Mouse (Mus musculus) kidney, embryonic 14.5 days (tissue): ENCODE measurements around the gene AC124108.1. TPM values are rescaled to one million over a fixed set of nuclear protein-coding genes. Genes with fewer than 3 reads are reported as not detected.

Experiments used
- ATAC-seq: fragments of 200-750 bp; cut with Nextera tagmentation; 2 replicates; pipeline ENCODE4 v1.8.0; 2017; ENCODE audit warnings: moderate number of reproducible peaks, mild to moderate bottlenecking, moderate TSS enrichment, moderate library complexity; ENCODE audit not compliant: low FRiP score, low TSS enrichment
- H3K27ac ChIP-seq: fragments of 300-500 bp; sonication (generic); 2 replicates; pipeline ENCODE4 v1.5.1; 2014; ENCODE audit warnings: low read depth, mild to moderate bottlenecking, low read length, moderate library complexity, mixed read lengths
- H3K27me3 ChIP-seq: fragments of 300-500 bp; sonication (generic); 2 replicates; pipeline ENCODE4 v1.6.1; 2014; ENCODE audit warnings: mild to moderate bottlenecking, low read length; ENCODE audit not compliant: control insufficient read depth, insufficient read depth
- H3K36me3 ChIP-seq: fragments of 300-500 bp; sonication (generic); 2 replicates; pipeline ENCODE4 v1.6.1; 2014; ENCODE audit warnings: low read length, mixed read lengths; ENCODE audit not compliant: control insufficient read depth, insufficient read depth
- H3K4me1 ChIP-seq: fragments of 300-500 bp; sonication (generic); 2 replicates; pipeline ENCODE4 v1.6.1; 2014; ENCODE audit warnings: low read length, mixed read lengths; ENCODE audit not compliant: control insufficient read depth, insufficient read depth
- H3K4me2 ChIP-seq: fragments of 300-500 bp; sonication (generic); replicated peaks from 2 replicates; pipeline ENCODE4 v1.6.1; 2014; ENCODE audit warnings: low read depth, mild to moderate bottlenecking, low read length
- H3K4me3 ChIP-seq: fragments of 300-500 bp; sonication (generic); 2 replicates; pipeline ENCODE4 v1.5.1; 2014; ENCODE audit warnings: mild to moderate bottlenecking, low read length
- H3K9ac ChIP-seq: fragments of 300-500 bp; sonication (generic); 2 replicates; pipeline ENCODE4 v1.6.1; 2014; ENCODE audit warnings: low read depth, mild to moderate bottlenecking, low read length, moderate library complexity
- H3K9me3 ChIP-seq: fragments of 300-500 bp; sonication (generic); 2 replicates; pipeline ENCODE4 v1.6.1; 2016; ENCODE audit warnings: low read length; ENCODE audit not compliant: control insufficient read depth
- WGBS: fragments of 180-500 bp; shearing (Covaris S2); extraction: QIAGEN DNeasy Blood & Tissue Kit; methylation state at CpG from one replicate; pipeline ENCODE4 v1.1.7; 2014; 5-methylcytosine and 5-hydroxymethylcytosine counted together
- polyA plus RNA-seq: library from polyadenylated mRNA; unstranded; fragments of >200 nt; fragmentation: Nextera tagmentation; extraction: Ambion mirVana; gene quantifications from 2 replicates; pipeline ENCODE4 v1.2.1, GENCODE M21; 2014

Gene AC124108.1
- polyA plus RNA-seq, 1 experiment from 2014 or later: 0.05 TPM

DNA sequence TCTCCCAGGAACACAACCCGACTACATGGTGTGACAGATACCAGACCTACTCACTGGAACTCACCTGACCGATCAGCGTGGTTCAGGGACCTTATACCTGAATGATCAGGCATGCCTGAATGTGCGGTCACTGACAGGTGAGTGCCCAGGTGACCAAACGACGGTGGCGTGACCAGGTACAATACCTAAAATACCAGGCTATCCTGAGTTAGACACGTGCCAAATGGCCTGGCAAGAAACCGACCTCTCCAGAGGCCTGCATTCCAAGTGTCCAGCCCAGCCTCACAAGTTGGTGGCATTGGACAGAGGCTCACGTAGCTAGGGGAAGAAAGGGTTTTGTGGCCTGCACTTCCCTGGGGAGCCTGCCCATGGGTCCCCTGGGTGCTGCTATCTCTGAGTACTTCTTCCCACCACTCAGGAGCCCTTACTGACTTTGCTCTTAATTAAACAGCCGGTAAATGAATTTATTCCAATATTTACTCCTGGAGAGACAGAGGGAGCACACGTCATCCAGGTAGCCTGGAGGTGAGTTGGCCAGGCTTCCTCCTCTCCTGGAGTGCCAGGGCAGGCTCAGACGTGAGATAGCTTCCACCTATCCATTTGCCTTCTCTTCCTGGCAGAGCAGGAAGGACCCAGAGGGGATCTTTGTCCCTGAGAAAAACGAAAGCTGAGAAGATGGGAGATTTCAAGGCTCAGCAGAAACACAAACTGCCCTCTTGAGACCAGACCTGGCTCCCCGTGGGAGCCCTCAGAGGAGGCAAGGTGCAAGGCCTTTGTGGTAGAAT is 40.2 kb upstream of the AC124108.1 start:
- 67% methylated on average over 15 of the region's 15 CpGs for WGBS
- no peaks in the 10 kb centered on the region for H3K9me3 ChIP-seq
- no peak overlapping the region for H3K27ac ChIP-seq
- no peak overlapping the region for H3K4me3 ChIP-seq
- H3K4me2 ChIP-seq: no peak overlapping the region
- H3K27me3 ChIP-seq: no peaks in the 10 kb centered on the region
- H3K9ac ChIP-seq: no peak overlapping the region
- peaks cover 6% of the 10 kb centered on the region; the same call in 1 of the 2 replicates for H3K4me1 ChIP-seq
- ATAC-seq: no peak
- H3K36me3 ChIP-seq: no peaks in the 10 kb centered on the region

DNA sequence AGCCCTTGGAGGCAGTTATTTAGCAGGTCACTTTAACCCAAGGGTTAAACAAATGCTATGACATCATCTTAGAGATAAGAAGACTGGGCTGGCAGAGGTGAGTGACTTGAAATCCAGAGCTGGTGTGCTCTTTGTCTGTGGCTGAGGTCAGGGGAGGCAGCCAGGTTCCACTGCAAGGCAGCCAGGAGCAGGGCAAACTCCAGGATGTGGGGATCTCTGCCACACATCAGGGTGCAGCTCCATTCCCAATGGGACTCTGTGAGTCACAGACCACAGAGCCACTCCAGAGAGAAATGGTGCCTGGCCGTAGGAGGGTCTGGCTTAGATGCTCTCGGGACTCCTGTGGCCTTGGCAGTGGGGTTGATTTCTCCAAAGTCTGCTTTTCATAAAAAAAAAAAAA is 39.3 kb upstream of the AC124108.1 start:
- no peaks in the 10 kb centered on the region for H3K9me3 ChIP-seq
- H3K36me3 ChIP-seq: no peaks in the 10 kb centered on the region
- no peak overlapping the region for H3K4me2 ChIP-seq
- H3K27ac ChIP-seq: no peak overlapping the region
- no peaks in the 10 kb centered on the region for H3K27me3 ChIP-seq
- ATAC-seq: no peak
- WGBS: 59% methylated on average over 2 of the region's 2 CpGs
- peaks cover 6% of the 10 kb centered on the region; the same call in 1 of the 2 replicates for H3K4me1 ChIP-seq
- no peak overlapping the region for H3K9ac ChIP-seq
- H3K4me3 ChIP-seq: no peak overlapping the region

GRCm38 (mm10) chr1:132153086-132153690 is 38.1 kb upstream of the AC124108.1 start:
- Histone ChIP-seq H3K36me3 (no peaks in the 10 kb centered on the region), H3K4me2 (no peak overlapping the region)

GRCm38 (mm10) chr1:132153691-132154090 is 37.6 kb upstream of the AC124108.1 start:
- Histone ChIP-seq H3K9ac (no peak overlapping the region), H3K27me3 (no peaks in the 10 kb centered on the region), H3K9me3 (no peaks in the 10 kb centered on the region), H3K4me2 (no peak overlapping the region), H3K4me3 (no peak overlapping the region), H3K36me3 (no peaks in the 10 kb centered on the region), H3K4me1 (peaks cover 6% of the 10 kb centered on the region; the same call in 1 of the 2 replicates), H3K27ac (no peak overlapping the region)
- WGBS: 19% methylated on average over 8 of the region's 8 CpGs
- ATAC-seq: no peak

More at GRCm38 (mm10) chr1:132153086-132153690, 38.1 kb upstream of the AC124108.1 start:
- Histone ChIP-seq H3K27me3 (no peaks in the 10 kb centered on the region), H3K4me1 (peaks cover 6% of the 10 kb centered on the region; the same call in 1 of the 2 replicates), H3K27ac (no peak overlapping the region), H3K4me3 (no peak overlapping the region), H3K9me3 (no peaks in the 10 kb centered on the region), H3K9ac (no peak overlapping the region)
- ATAC-seq: no peak
- 44% methylated on average over 15 of the region's 15 CpGs for WGBS

- H3K4me3 ChIP-seq: no peak overlapping the region
- no peak overlapping the region for H3K4me2 ChIP-seq
Measured at GRCm38 (mm10) chr1:132155737-132156136, 35.5 kb upstream of the AC124108.1 start.

GRCm38 (mm10) chr1:132157016-132157781 is 34.1 kb upstream of the AC124108.1 start:
- H3K4me3 ChIP-seq: no peak overlapping the region
- no peaks in the 10 kb centered on the region for H3K9me3 ChIP-seq
- 0 out of 2 replicates have a peak, but pooled peaks cover 6% of the 10 kb centered on the region for H3K4me1 ChIP-seq
- 20% methylated on average over 14 of the region's 14 CpGs for WGBS
- H3K9ac ChIP-seq: no peak overlapping the region
- ATAC-seq: peak; percentile 59
- H3K27ac ChIP-seq: no peak overlapping the region
- H3K36me3 ChIP-seq: no peaks in the 10 kb centered on the region
- peaks cover 4% of the 10 kb centered on the region; the same call in 1 of the 2 replicates for H3K27me3 ChIP-seq
- H3K4me2 ChIP-seq: no peak overlapping the region

More at GRCm38 (mm10) chr1:132155737-132156136, 35.5 kb upstream of the AC124108.1 start:
- no peaks in the 10 kb centered on the region for H3K36me3 ChIP-seq
- no peak overlapping the region for H3K9ac ChIP-seq
- peaks cover 4% of the 10 kb centered on the region; the same call in 1 of the 2 replicates for H3K27me3 ChIP-seq
- 14% methylated on average over 6 of the region's 6 CpGs for WGBS
- peak; percentile 28; the same call in 1 of the 2 replicates for ATAC-seq
- H3K4me1 ChIP-seq: 0 out of 2 replicates have a peak, but pooled peaks cover 6% of the 10 kb centered on the region
- no peaks in the 10 kb centered on the region for H3K9me3 ChIP-seq
- no peak overlapping the region for H3K27ac ChIP-seq

GRCm38 (mm10) chr1:132157808-132158207 is 33.4 kb upstream of the AC124108.1 start:
- no peak overlapping the region for H3K4me3 ChIP-seq
- no peak overlapping the region for H3K9ac ChIP-seq

DNA sequence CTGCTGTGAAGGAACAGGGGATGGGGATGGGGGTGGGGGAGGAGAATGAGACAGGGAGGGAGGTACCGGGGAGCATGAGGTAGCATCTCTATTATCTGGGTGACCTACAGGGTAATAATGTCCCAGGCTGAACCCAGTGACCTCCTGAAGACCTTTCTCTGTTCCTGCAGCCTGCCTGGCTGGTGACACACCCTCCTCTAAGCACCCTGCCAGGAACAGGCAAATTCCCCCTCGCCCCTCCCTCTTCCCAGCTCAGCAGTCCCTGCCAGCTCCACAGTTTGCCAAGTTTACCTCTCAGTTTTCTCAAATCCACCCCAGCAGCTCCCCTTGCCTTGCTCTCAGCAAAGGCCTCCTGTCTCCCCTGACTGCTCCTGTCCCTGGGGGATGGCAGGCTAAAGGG is 32.5 kb upstream of the AC124108.1 start:
- Histone ChIP-seq H3K36me3 (no peaks in the 10 kb centered on the region), H3K4me1 (0 out of 2 replicates have a peak, but pooled peaks cover 2% of the 10 kb centered on the region), H3K9me3 (no peaks in the 10 kb centered on the region), H3K9ac (no peak overlapping the region), H3K27ac (no peak overlapping the region), H3K27me3 (peaks cover 4% of the 10 kb centered on the region; the same call in 1 of the 2 replicates), H3K4me3 (no peak overlapping the region), H3K4me2 (no peak overlapping the region)
- ATAC-seq: no peak
- 17% methylated on average over 2 of the region's 2 CpGs for WGBS

More at GRCm38 (mm10) chr1:132157808-132158207, 33.4 kb upstream of the AC124108.1 start:
- Histone ChIP-seq H3K27me3 (peaks cover 4% of the 10 kb centered on the region; the same call in 1 of the 2 replicates), H3K4me1 (0 out of 2 replicates have a peak, but pooled peaks cover 6% of the 10 kb centered on the region), H3K27ac (no peak overlapping the region), H3K36me3 (no peaks in the 10 kb centered on the region), H3K9me3 (no peaks in the 10 kb centered on the region), H3K4me2 (no peak overlapping the region)
- peak; percentile 28; the same call in 1 of the 2 replicates for ATAC-seq
- 29% methylated on average over 7 of the region's 7 CpGs for WGBS
